Mouse (Mus musculus): ENCODE results near the gene Mgat3.

- no peak for TF ChIP-seq POLR2A (IDR thresholded peaks at IDR 0.05; ENCODE audit: borderline replicate concordance, extremely low read depth, low read depth, low read length)
- TF ChIP-seq CTCF (IDR thresholded peaks at IDR 0.05; ENCODE audit: insufficient read depth, low read length) = no peak
Observed at GRCm38 (mm10) chr15:80216480-80216820, 42.9 kb downstream of the Mgat3 start.
